Mouse (Mus musculus) lung, adult 2 months (tissue): ENCODE measurements around the gene Brca2. TPM values are rescaled to one million over a fixed set of nuclear protein-coding genes. Genes with fewer than 3 reads are reported as not detected.

Source experiments
- DNase-seq: peaks from one replicate; pipeline ENCODE4 v3.0.0; 2022
- H3K4me1 ChIP-seq: fragments of 200-500 bp; 2 replicates; pipeline ENCODE4 v1.6.1; 2011; ENCODE audit warnings: low read length; ENCODE audit not compliant: control insufficient read depth, insufficient read depth
- H3K4me3 ChIP-seq: fragments of 200-500 bp; replicated peaks from 2 replicates; pipeline ENCODE3; 2011; ENCODE audit warnings: low read depth, mild to moderate bottlenecking, control low read depth, low read length; ENCODE audit errors: extremely low read depth
- CTCF ChIP-seq: fragments of 200-500 bp; IDR thresholded peaks from 2 replicates; pipeline ENCODE4 v1.5.1; 2011; ENCODE audit warnings: mild to moderate bottlenecking, low read length, control low read depth; ENCODE audit not compliant: insufficient read depth
- POLR2A ChIP-seq: fragments of 200-500 bp; IDR thresholded peaks from 2 replicates; pipeline ENCODE4 v1.6.1; 2011; ENCODE audit warnings: low read depth, mild to moderate bottlenecking, control low read depth, low read length, borderline replicate concordance; ENCODE audit errors: extremely low read depth
- WGBS: fragments of 180-500 bp; shearing (Covaris S2); methylation state at CpG from one replicate; pipeline ENCODE4 v1.1.7; 2018; 5-methylcytosine and 5-hydroxymethylcytosine counted together
- polyA plus RNA-seq: library from polyadenylated mRNA; depleted of rRNA; stranded (reverse); fragments of >200 nt; gene quantifications from 2 replicates; pipeline ENCODE4 v1.2.3, GENCODE M21; 2012

Brca2 gene
- polyA plus RNA-seq, 1 experiment: 1.8 TPM

GRCm38 (mm10) chr5:150595366-150596016, 73.1 kb downstream of the Brca2 start:
- TF ChIP-seq POLR2A (no peak), CTCF (no peak)
- Histone ChIP-seq H3K4me3 (no peak overlapping the region), H3K4me1 (no peaks in the 10 kb centered on the region)
- DNase-seq: no peak
- 41% methylated on average over 11 of the region's 11 CpGs for WGBS

GRCm38 (mm10) chr5:150597088-150597487, 74.7 kb downstream of the Brca2 start, which contains the start of gene N4bp2l1:
Gene N4bp2l1 (minus strand): TSS chr5:150597188.
- WGBS: 86% methylated on average over 7 of the region's 7 CpGs
- H3K4me3 ChIP-seq: no peak within 1 kb of the TSS
- TF ChIP-seq CTCF (no peak), POLR2A (no peak)
- no peak for DNase-seq
- H3K4me1 ChIP-seq: no peaks in the 10 kb centered on the region

- H3K4me1 ChIP-seq: no peaks in the 10 kb centered on the region
- WGBS: 50% methylated on average over 21 of the region's 21 CpGs
- no peak for DNase-seq
- H3K4me3 ChIP-seq: no peak overlapping the region
- no peak for TF ChIP-seq POLR2A
- no peak for TF ChIP-seq CTCF
Observed at GRCm38 (mm10) chr5:150598202-150599119, 76.0 kb downstream of the Brca2 start.

DNA sequence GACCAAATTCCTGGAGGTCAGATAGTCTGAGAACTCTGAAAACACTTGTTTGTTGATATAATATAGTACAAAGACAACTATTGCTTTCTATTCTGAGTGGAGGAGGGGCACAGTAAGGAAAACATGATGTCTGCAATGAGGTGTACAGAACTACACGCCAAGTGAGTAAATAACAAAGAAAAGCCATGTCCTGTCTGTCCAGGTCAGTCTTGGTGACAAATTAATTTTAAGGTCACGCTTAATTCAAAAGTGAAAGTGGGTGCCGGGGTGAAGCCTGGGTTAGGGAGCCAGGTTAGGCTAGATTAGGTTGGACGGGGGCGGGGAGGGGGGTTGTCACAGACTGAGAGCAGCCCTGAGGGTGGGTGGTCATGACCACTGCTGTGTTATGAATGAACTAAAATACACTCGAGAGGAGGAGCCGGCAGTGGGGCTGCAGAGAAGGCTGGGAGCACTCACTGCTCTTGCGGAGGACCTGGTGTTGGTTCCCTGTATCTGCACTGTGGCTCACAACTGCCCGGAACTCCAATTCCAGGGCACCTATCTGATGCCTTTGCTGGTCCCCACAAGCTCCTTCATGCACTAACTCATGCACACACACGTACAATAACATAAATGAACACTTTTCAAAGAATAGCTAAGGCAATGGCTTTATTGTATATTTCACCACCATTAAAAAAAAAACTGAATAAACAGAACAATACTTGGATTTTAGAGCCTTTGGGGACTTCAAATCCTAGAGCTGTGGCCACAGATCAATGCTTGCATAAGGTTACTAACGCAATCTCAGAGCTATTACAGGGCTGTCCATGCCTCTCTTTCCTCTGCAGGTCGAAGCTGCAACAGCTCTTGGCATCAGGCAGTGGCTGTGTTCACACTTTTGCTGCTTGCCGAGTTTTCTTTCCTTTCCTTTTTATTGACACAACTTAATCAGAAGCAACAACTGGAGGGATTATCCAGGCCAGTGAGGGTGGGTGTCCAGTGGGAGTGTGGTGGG, 77.2 kb downstream of the Brca2 start:
- H3K4me3 ChIP-seq: no peak overlapping the region
- DNase-seq: no peak
- TF ChIP-seq POLR2A (no peak), CTCF (no peak)
- H3K4me1 ChIP-seq: no peaks in the 10 kb centered on the region
- WGBS: 52% methylated on average over 13 of the region's 13 CpGs

GRCm38 (mm10) chr5:150600554-150601440, 78.4 kb downstream of the Brca2 start:
- H3K4me1 ChIP-seq: no peaks in the 10 kb centered on the region
- 58% methylated on average over 20 of the region's 20 CpGs for WGBS
- no peak for DNase-seq
- H3K4me3 ChIP-seq: no peak overlapping the region
- no peak for TF ChIP-seq POLR2A
- no peak for TF ChIP-seq CTCF

DNA sequence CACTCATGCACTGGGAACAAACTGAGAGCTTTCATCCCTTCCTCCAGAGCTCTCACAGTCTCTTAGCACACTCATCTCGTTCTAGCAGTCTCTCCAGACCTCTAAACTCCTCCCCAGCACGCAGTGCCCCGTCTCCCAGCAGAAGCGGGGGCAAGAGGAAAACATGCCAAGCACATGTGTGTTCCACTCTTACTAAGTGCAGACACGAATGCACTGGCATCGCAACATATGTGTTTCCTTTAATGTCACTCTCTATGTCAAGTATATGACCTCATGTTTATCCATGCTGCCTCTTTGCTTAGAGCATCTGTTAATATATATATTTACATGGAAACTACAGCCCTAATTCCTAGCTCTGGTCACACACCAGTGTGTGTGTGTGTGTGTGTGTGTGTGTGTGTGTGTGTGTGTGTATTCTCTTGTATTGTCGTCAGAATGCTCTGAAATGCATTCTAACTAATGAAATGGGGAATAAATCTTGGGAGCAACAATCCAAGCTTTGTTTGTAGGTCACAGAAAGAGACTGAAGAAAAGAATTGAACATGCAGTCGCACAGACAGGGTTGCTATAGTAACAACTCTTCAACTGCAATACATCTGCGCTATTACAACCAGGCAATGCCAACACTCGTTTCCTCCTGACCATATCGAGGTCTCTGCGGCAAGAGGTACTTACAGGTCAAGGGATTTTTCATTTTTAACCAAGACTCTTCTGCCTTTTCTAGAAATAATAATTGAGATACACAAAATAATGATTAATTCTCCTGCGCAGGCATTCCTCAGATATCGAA, 79.2 kb downstream of the Brca2 start:
- TF ChIP-seq CTCF: no peak
- no peak for TF ChIP-seq POLR2A
- no peak overlapping the region for H3K4me3 ChIP-seq
- no peaks in the 10 kb centered on the region for H3K4me1 ChIP-seq
- WGBS: 75% methylated on average over 14 of the region's 14 CpGs
- no peak for DNase-seq

DNA sequence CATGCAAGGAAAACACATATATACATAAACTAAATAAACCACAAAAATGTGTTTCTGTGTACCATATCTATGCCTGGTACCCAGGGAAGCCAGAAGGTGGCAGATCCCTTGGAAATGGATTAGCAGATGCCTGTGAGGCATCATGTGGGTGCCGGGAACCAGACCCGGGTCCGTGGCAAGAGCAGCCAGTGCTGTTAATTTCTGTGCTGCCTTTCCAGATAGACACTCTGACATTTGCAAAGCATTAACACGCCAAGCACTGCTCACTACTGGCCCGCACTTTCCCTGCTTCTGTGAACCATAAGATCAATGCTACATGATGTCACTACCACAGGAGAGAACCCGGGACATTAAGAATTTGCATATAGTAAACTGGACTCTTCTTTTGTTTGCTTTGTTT, 83.7 kb downstream of the Brca2 start:
- 96% methylated on average over 6 of the region's 6 CpGs for WGBS
- TF ChIP-seq CTCF: no peak
- DNase-seq: no peak
- H3K4me3 ChIP-seq: no peak overlapping the region
- H3K4me1 ChIP-seq: no peaks in the 10 kb centered on the region

GRCm38 (mm10) chr5:150607631-150608030, 85.2 kb downstream of the Brca2 start:
- TF ChIP-seq POLR2A (no peak), CTCF (no peak)
- 92% methylated on average over 8 of the region's 8 CpGs for WGBS
- no peak overlapping the region for H3K4me3 ChIP-seq
- H3K4me1 ChIP-seq: peaks cover 6% of the 10 kb centered on the region
- no peak for DNase-seq
